Mouse (Mus musculus) CH12.LX (cell line): Measurements from ENCODE around the gene Cfhr1. TPM values are rescaled to one million over a fixed set of nuclear protein-coding genes. Genes with fewer than 3 reads are reported as not detected.

Source experiments
- DNase-seq: peaks from one replicate; pipeline ENCODE4 v3.0.0-alpha.2; 2013; ENCODE audit errors: extremely low read depth
- H3K27ac ChIP-seq: 2 replicates; pipeline ENCODE4 v1.5.1; 2012; ENCODE audit warnings: low read depth, mild to moderate bottlenecking, control low read depth, moderate library complexity; ENCODE audit not compliant: insufficient read depth
- H3K27me3 ChIP-seq: replicated peaks from 2 replicates; pipeline ENCODE3; 2012; ENCODE audit warnings: inconsistent platforms
- H3K36me3 ChIP-seq, 2 experiments: replicated peaks in 1 of 2; 2 replicates each; pipeline versions ENCODE3 to v1.6.1; 2012; ENCODE audit warnings: inconsistent platforms in 1 of 2, low read length in 1 of 2, mild to moderate bottlenecking in 1 of 2, mixed read lengths in 1 of 2, moderate library complexity in 1 of 2; ENCODE audit not compliant: control insufficient read depth in 1 of 2, insufficient read depth in 1 of 2
- H3K4me1 ChIP-seq, 2 experiments: 2 replicates each; pipeline ENCODE4 v1.6.1; 2012; ENCODE audit warnings: inconsistent platforms in 1 of 2, moderate library complexity in 1 of 2; ENCODE audit not compliant: insufficient read depth in 2 of 2, control insufficient read depth in 1 of 2
- H3K4me2 ChIP-seq: 2 replicates; pipeline ENCODE4 v1.6.1; 2012; ENCODE audit warnings: low read depth, mild to moderate bottlenecking, control low read depth; ENCODE audit not compliant: poor library complexity, insufficient read depth, severe bottlenecking
- H3K4me3 ChIP-seq, 3 experiments: fragments of 150-350 bp in 1 of 3; sonication (generic) in 1 of 3; replicated peaks in 1 of 3; 2 replicates each; pipeline versions ENCODE3 to v1.5.1; 2011 to 2012; ENCODE audit warnings: low read depth in 2 of 3, low read length in 2 of 3, mild to moderate bottlenecking in 2 of 3, moderate library complexity in 2 of 3, control low read depth in 1 of 3, improper control_type of control experiment in 1 of 3, inconsistent platforms in 1 of 3, mixed read lengths in 1 of 3; ENCODE audit not compliant: poor library complexity in 1 of 3
- H3K79me2 ChIP-seq: replicated peaks from 2 replicates; pipeline ENCODE4 v1.6.1; 2012; ENCODE audit warnings: mild to moderate bottlenecking, moderate library complexity; ENCODE audit not compliant: control insufficient read depth, poor library complexity, insufficient read depth, severe bottlenecking; ENCODE audit errors: extremely low read depth
- H3K9ac ChIP-seq: 2 replicates; pipeline ENCODE4 v1.6.1; 2012; ENCODE audit warnings: low read depth, mild to moderate bottlenecking, control low read depth, moderate library complexity; ENCODE audit not compliant: insufficient read depth
- H3K9me3 ChIP-seq: replicated peaks from 2 replicates; pipeline ENCODE3; 2012; ENCODE audit warnings: low read length, inconsistent platforms, mixed read lengths
- CHD1 ChIP-seq: IDR thresholded peaks from 2 replicates; pipeline ENCODE4 v1.6.1; 2012; ENCODE audit warnings: low read depth, low read length, improper control_type of control experiment, inconsistent platforms
- CHD2 ChIP-seq: IDR thresholded peaks from 2 replicates; pipeline ENCODE4 v1.6.1; 2011; ENCODE audit warnings: low read length, improper control_type of control experiment
- ELF1 ChIP-seq: IDR thresholded peaks from 2 replicates; pipeline ENCODE4 v1.6.1; 2014; ENCODE audit warnings: low read depth, mild to moderate bottlenecking, inconsistent platforms, low read length, improper control_type of control experiment
- EP300 ChIP-seq: IDR thresholded peaks from 2 replicates; pipeline ENCODE4 v1.6.1; 2011; ENCODE audit warnings: low read length, improper control_type of control experiment
- GABPA ChIP-seq: IDR thresholded peaks from 2 replicates; pipeline ENCODE4 v1.6.1; 2012; ENCODE audit warnings: low read depth, low read length, improper control_type of control experiment, inconsistent platforms; ENCODE audit not compliant: insufficient replicate concordance
- IRF4 ChIP-seq: IDR thresholded peaks from 2 replicates; pipeline ENCODE4 v1.6.1; 2014; ENCODE audit warnings: low read depth, mild to moderate bottlenecking, inconsistent platforms, low read length, improper control_type of control experiment
- JUND ChIP-seq: conservative IDR thresholded peaks from 2 replicates; pipeline ENCODE4 v1.6.1; 2011; ENCODE audit warnings: low read depth, low read length, improper control_type of control experiment
- KAT2A ChIP-seq: IDR thresholded peaks from 2 replicates; pipeline ENCODE4 v1.6.1; 2012; ENCODE audit warnings: low read length, improper control_type of control experiment, inconsistent platforms; ENCODE audit not compliant: insufficient replicate concordance
- MAFK ChIP-seq: IDR thresholded peaks from 2 replicates; pipeline ENCODE4 v1.6.1; 2011; ENCODE audit warnings: low read length, improper control_type of control experiment; ENCODE audit not compliant: insufficient replicate concordance
- MAX ChIP-seq: IDR thresholded peaks from 2 replicates; pipeline ENCODE4 v1.6.1; 2011; ENCODE audit warnings: low read length, improper control_type of control experiment
- MXI1 ChIP-seq: IDR thresholded peaks from 2 replicates; pipeline ENCODE4 v1.6.1; 2011; ENCODE audit warnings: mild to moderate bottlenecking, low read depth, low read length, improper control_type of control experiment
- MYC ChIP-seq: IDR thresholded peaks from 2 replicates; pipeline ENCODE4 v1.6.1; 2011; ENCODE audit warnings: low read depth, mild to moderate bottlenecking, improper control_type of control experiment, low read length
- NRF1 ChIP-seq: IDR thresholded peaks from 2 replicates; pipeline ENCODE4 v1.6.1; 2014; ENCODE audit warnings: low read depth, mild to moderate bottlenecking, inconsistent platforms, low read length, improper control_type of control experiment, moderate library complexity
- PAX5 ChIP-seq: IDR thresholded peaks from 2 replicates; pipeline ENCODE4 v1.6.1; 2012; ENCODE audit warnings: low read length, inconsistent platforms, mixed read lengths
- POLR2A ChIP-seq: IDR thresholded peaks from 2 replicates; pipeline ENCODE4 v1.6.1; 2011; ENCODE audit warnings: low read depth, mild to moderate bottlenecking, improper control_type of control experiment, low read length
- POLR2AphosphoS2 ChIP-seq: IDR thresholded peaks from 2 replicates; pipeline ENCODE4 v1.6.1; 2011; ENCODE audit warnings: low read depth, low read length, improper control_type of control experiment
- RAD21 ChIP-seq: IDR thresholded peaks from 2 replicates; pipeline ENCODE4 v1.6.1; 2011; ENCODE audit warnings: low read depth, mild to moderate bottlenecking, low read length, improper control_type of control experiment, moderate library complexity
- SIN3A ChIP-seq: IDR thresholded peaks from 2 replicates; pipeline ENCODE4 v1.6.1; 2012; ENCODE audit warnings: low read length, improper control_type of control experiment, inconsistent platforms
- SMC3 ChIP-seq: IDR thresholded peaks from 2 replicates; pipeline ENCODE4 v1.6.1; 2011; ENCODE audit warnings: low read depth, low read length, improper control_type of control experiment
- TCF12 ChIP-seq: IDR thresholded peaks from 2 replicates; pipeline ENCODE4 v1.6.1; 2014; ENCODE audit warnings: low read depth, mild to moderate bottlenecking, inconsistent platforms, low read length, improper control_type of control experiment
- UBTF ChIP-seq: IDR thresholded peaks from 2 replicates; pipeline ENCODE4 v1.6.1; 2012; ENCODE audit warnings: low read depth, mild to moderate bottlenecking, inconsistent platforms, low read length, improper control_type of control experiment, moderate library complexity
- USF1 ChIP-seq: IDR thresholded peaks from 2 replicates; pipeline ENCODE4 v1.6.1; 2014; ENCODE audit warnings: low read depth, mild to moderate bottlenecking, inconsistent platforms, low read length, improper control_type of control experiment
- USF2 ChIP-seq: conservative IDR thresholded peaks from 2 replicates; pipeline ENCODE4 v1.6.1; 2011; ENCODE audit warnings: low read depth, low read length, improper control_type of control experiment
- ZKSCAN1 ChIP-seq: IDR thresholded peaks from 2 replicates; pipeline ENCODE4 v1.6.1; 2012; ENCODE audit warnings: low read depth, inconsistent platforms, low read length, improper control_type of control experiment, borderline replicate concordance
- ZMIZ1 ChIP-seq: IDR thresholded peaks from 2 replicates; pipeline ENCODE4 v1.6.1; 2012; ENCODE audit warnings: low read depth, mild to moderate bottlenecking, inconsistent platforms, low read length, improper control_type of control experiment
- ZNF384 ChIP-seq: IDR thresholded peaks from 2 replicates; pipeline ENCODE4 v1.6.1; 2012; ENCODE audit warnings: low read depth, low read length, improper control_type of control experiment, inconsistent platforms
- dilution Hi-C: fragments of 300-500 bp; cut with MboI; formaldehyde crosslinking; loops from 2 replicates; pipeline ENCODE4 v1.14.3; 2020; ENCODE audit warnings: low sequenced_read_pairs; ENCODE audit not compliant: extremely low pct_unique_long_range_greater_than_20kb, extremely low pct_ligation_motif_present
- in situ Hi-C: fragments of 300-500 bp; cut with MboI; formaldehyde crosslinking; loops from 3 replicates; pipeline ENCODE4 v1.14.3; 2019; ENCODE audit warnings: low sequenced_read_pairs, low pct_ligation_motif_present, low pct_unique_long_range_greater_than_20kb, mixed read lengths
- polyA plus RNA-seq: library from polyadenylated mRNA; unstranded; fragments of >175 nt; gene quantifications from 2 replicates; pipeline ENCODE4 v1.2.1, GENCODE M21; 2012; ENCODE audit warnings: low read depth; ENCODE audit not compliant: insufficient read length
- total RNA-seq, 2 experiments: library from RNA; depleted of rRNA; stranded (reverse); fragments of 300-350 nt in 1 of 2; fragments of >200 nt in 1 of 2; gene quantifications; 2 replicates each; pipeline ENCODE4 v1.2.3; 2012 to 2014

Cfhr1 gene
- total RNA-seq (2012; rRNA removed): not detected in 2 replicates
- not detected in 2 replicates for total RNA-seq (2014; rRNA removed)
- polyA plus RNA-seq: not detected in 2 replicates

DNA sequence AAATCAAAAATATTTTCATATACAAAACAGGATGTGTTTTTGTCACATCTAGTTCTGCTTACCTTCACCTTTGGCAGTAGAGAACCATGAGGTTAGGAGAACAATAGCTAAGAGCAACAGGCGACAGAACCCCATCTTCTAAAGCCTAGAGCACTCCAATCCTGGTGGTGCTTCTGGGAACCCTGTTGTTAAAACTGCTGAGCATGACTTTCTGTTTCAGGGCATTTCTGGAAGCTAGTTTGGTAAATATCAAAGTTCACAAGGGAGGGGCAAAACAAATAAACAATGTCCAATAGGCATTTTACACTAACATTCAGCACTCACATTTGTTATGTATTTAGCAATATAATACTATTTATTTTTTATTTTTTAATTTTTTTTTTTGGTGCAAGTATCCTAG is at the start of gene Cfhr1:
Gene Cfhr1 (minus strand): TSS at position 249 of the 400 bp plus-strand sequence.
- Histone ChIP-seq H3K27ac (no peak within 1 kb of the TSS), H3K27me3 (peaks cover under 1% of the 10 kb centered on the region), H3K4me2 (no peak within 1 kb of the TSS), H3K4me1 (no peaks in the 10 kb centered on the region), H3K9ac (no peak within 1 kb of the TSS), H3K4me3 (no peak within 1 kb of the TSS), H3K79me2 (no peaks in the 10 kb centered on the region), H3K9me3 (no peaks in the 10 kb centered on the region), H3K36me3 (no peaks in the 10 kb centered on the region)
- TF ChIP-seq ZNF384: no peak
- TF ChIP-seq MAX: no peak
- no peak for TF ChIP-seq JUND
- TF ChIP-seq MAFK: no peak
- no peak for TF ChIP-seq CHD2
- TF ChIP-seq POLR2AphosphoS2: no peak
- no peak for DNase-seq
- dilution Hi-C loops: no loop called here
- in situ Hi-C loops: no loop called here

DNA sequence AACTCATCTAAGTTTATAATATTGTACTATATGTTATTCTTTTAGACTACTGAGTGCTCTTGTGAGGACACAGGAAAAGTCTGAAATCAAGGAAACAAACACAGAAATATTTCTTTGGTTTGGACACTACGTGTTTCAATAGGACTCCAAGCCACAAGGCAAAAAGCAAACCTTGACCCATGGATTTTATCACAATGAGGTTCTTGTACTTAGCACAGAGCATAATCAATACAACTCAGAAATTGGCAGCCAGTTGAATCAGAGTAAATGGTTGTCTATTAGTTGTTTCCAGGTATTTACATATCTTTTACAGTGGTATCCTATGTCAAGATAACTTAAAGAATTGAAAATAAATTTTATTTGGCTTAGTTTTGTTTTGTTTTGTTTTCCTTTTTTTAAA is 8.8 kb downstream of the Cfhr1 start:
- dilution Hi-C loops: no loop called here
- Histone ChIP-seq H3K79me2 (no peaks in the 10 kb centered on the region), H3K9ac (no peak overlapping the region), H3K36me3 (no peaks in the 10 kb centered on the region), H3K4me3 (no peak overlapping the region), H3K4me2 (no peak overlapping the region), H3K4me1 (no peaks in the 10 kb centered on the region), H3K27me3 (peaks cover 1% of the 10 kb centered on the region), H3K27ac (no peak overlapping the region), H3K9me3 (no peaks in the 10 kb centered on the region)
- in situ Hi-C loops: no loop called here
- no peak for TF ChIP-seq CHD2
- TF ChIP-seq ELF1: no peak
- no peak for TF ChIP-seq RAD21
- no peak for TF ChIP-seq IRF4
- TF ChIP-seq PAX5: no peak
- no peak for TF ChIP-seq GABPA
- no peak for TF ChIP-seq CHD1
- TF ChIP-seq SMC3: no peak
- no peak for DNase-seq

DNA sequence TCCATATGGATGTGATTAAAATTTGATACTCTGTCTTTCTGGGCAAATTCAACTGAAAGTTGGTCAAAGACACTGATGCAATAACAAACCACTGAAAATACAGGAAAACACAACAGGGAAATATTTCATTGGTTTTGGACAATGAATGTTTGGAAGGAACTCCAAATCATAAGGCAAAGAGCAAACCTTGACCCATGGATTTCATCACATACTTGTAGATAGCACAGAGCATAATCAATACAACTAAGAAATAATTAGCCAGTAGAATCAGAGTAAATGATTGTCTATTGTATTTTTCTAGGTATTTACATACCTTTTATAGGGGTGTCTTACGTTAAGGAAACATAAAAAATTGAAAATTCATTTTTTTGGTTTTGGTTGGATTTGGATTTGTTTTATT is 11.5 kb downstream of the Cfhr1 start:
- H3K79me2 ChIP-seq: no peaks in the 10 kb centered on the region
- H3K27me3 ChIP-seq: no peaks in the 10 kb centered on the region
- no peaks in the 10 kb centered on the region for H3K36me3 ChIP-seq
- H3K4me3 ChIP-seq: no peak overlapping the region
- no peak overlapping the region for H3K9ac ChIP-seq
- H3K9me3 ChIP-seq: no peaks in the 10 kb centered on the region
- no peak overlapping the region for H3K4me2 ChIP-seq
- TF ChIP-seq ZKSCAN1 (no peak), MYC (no peak), NRF1 (no peak), IRF4 (no peak), ZMIZ1 (no peak), TCF12 (no peak), USF1 (no peak), RAD21 (no peak), MXI1 (no peak), KAT2A (no peak), UBTF (no peak), EP300 (no peak), PAX5 (no peak), SIN3A (no peak), USF2 (no peak), POLR2A (no peak), MAFK (no peak), GABPA (no peak)
- dilution Hi-C loops (no loop called here), in situ Hi-C loops (no loop called here)
- H3K4me1 ChIP-seq: no peaks in the 10 kb centered on the region
- no peak overlapping the region for H3K27ac ChIP-seq
- no peak for DNase-seq
